Mouse (Mus musculus) Patski (cell line): ENCODE measurements around the gene 1700013G24Rik. TPM values are rescaled to one million over a fixed set of nuclear protein-coding genes. Genes with fewer than 3 reads are reported as not detected.

Experiments
- ATAC-seq: fragments of 100-300 bp; one replicate; pipeline ENCODE4 v1.8.0; 2021
- CTCF ChIA-PET: fragments of 350-600 bp; sonication (Branson Sonifier 250); formaldehyde crosslinking; loops from one replicate; lab custom pipeline; 2022; ENCODE audit warnings: inconsistent platforms; lab: Charles Lee
- POLR2A ChIA-PET: fragments of 350-600 bp; sonication (Branson Sonifier 250); formaldehyde crosslinking; loops from one replicate; lab custom pipeline; 2022; ENCODE audit warnings: antibody characterized with exemption, inconsistent platforms; lab: Charles Lee
- DNase-seq: peaks from one replicate; pipeline ENCODE4 v3.0.0-alpha.2; 2011; ENCODE audit warnings: low read depth, low spot score
- H3K27me3 ChIP-seq: fragments of 371-371 bp; one replicate; pipeline ENCODE4 v1.5.1; 2021
- CTCF ChIP-seq: fragments of 100-300 bp; IDR thresholded peaks from one replicate; pipeline ENCODE4 v1.5.1; 2021
- in situ Hi-C: fragments of 300-500 bp; cut with MboI; formaldehyde crosslinking; loops from 3 replicates; pipeline ENCODE4 v1.11.1; 2018; ENCODE audit warnings: low pct_unique_long_range_greater_than_20kb, mixed read lengths
- polyA plus RNA-seq: library from polyadenylated mRNA; unstranded; gene quantifications from one replicate; pipeline ENCODE4 v1.2.3, GENCODE M21; 2021

The 1700013G24Rik gene
- polyA plus RNA-seq, 1 experiment from 2014 or later: not detected

DNA sequence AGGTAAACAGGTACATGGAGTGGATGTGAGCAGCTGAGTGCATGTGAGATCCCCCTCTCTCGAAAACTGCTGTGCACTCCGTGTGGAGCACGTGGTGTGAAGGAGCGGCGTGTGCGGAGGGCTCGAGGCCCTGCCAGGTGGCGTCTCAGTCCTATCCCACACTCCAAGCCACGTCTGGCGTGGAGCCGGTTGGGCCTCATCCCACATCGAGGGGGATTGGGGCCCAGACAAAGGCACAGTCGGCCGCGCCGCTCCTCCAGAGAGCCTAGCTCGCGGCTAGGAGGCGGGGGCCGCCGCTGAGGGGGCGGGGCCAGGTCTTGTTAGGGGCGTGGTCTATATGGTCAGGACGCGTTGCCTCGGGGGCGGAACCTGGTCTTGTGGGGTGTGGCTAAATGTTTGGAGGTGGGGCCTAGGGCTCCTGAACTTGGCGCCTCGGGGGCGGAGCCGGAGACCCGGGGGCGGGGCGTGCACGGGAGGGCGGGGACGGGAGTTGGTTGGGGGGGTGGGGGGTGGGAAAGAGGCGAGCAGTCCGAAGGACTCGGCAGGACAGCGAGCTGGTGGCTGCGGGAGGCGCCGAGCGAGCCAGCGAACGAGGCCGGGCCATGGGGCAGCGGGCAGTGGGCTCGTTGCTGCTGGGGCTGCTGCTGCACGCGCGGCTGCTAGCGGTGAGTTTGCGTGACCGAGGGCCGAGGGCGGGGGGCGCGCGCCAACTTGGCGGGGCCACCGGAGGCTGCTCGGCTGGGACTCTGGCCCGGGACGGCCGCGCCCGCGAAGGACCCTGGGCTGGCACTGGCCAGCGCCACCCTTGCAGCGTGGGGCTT is 15.4 kb downstream of the 1700013G24Rik start, which contains the start of gene Hspg2:
Gene Hspg2 (plus strand): TSS at position 510 of the 821 bp plus-strand sequence.
- ATAC-seq (peak; percentile 54), DNase-seq (no peak)
- ChIA-PET POLR2A (interaction anchor here (0.9 to 1.2 kb wide), 3 partner anchors 11 to 20 kb away, joined by 3 to 4 read pairs (median 3); partner anchors contain the start of gene 1700013G24Rik), CTCF (no interaction called here)
- no peak for TF ChIP-seq CTCF
- in situ Hi-C loops: no loop called here
- no peaks in the 10 kb centered on the region for H3K27me3 ChIP-seq

- TF ChIP-seq CTCF: no peak
- H3K27me3 ChIP-seq: no peaks in the 10 kb centered on the region
- ATAC-seq (no peak), DNase-seq (no peak)
- in situ Hi-C loops: no loop called here
- ChIA-PET CTCF (no interaction called here), POLR2A (interaction anchor here (0.7 to 0.9 kb wide), 3 partner anchors 20 to 41 kb away, joined by 3 to 4 read pairs (median 4); no protein-coding TSS in a partner anchor)
Measured at GRCm38 (mm10) chr4:137469081-137469844, 16.2 kb downstream of the 1700013G24Rik start.

- no peaks in the 10 kb centered on the region for H3K27me3 ChIP-seq
- no peak for TF ChIP-seq CTCF
- in situ Hi-C loops: no loop called here
- POLR2A ChIA-PET: interaction anchor here (0.6 to 0.9 kb wide), 4 partner anchors 19 to 1915 kb away, joined by 3 to 4 read pairs (median 4); no protein-coding TSS in a partner anchor
- ATAC-seq (no peak), DNase-seq (no peak)
- CTCF ChIA-PET: interaction anchor here (1.3 kb wide), 1 partner anchor 25 kb away, joined by 4 read pairs; no protein-coding TSS in a partner anchor
Measured at GRCm38 (mm10) chr4:137469845-137470692, 17.0 kb downstream of the 1700013G24Rik start.

DNA sequence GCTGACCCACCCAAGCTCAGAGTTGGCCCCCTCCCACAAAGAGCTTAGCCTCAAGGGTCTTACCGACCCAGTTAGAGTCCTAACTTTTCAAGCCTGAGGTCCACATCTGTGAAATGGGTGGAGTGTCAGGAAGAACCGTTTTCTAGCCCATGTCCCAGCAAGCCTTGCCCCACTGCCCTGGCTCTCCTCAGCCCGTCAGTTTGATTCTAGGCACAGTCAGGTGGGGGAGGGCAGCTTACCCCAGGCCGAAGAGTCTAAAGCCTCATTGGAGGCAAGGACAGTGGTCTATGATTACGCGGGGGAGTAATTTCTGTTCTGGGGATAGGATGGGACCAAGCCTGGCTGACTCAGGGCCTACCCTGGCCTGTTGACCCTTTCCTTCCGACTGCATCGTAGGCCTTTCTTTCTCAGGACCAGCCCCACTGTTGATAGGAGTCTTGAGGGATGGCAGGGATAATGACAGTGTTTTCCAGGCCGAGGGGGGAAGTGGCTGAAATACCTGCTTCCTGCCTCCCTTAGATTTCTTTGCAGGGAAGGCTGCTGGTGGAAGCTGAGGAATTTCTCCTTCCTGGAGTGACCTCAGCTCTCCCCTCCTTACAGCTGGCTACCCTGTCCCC is 17.7 kb downstream of the 1700013G24Rik start:
- in situ Hi-C loops: no loop called here
- no peak for ATAC-seq
- ChIA-PET CTCF (interaction anchor here (1.3 kb wide), 1 partner anchor 26 kb away, joined by 4 read pairs; no protein-coding TSS in a partner anchor), POLR2A (interaction anchor here (0.6 kb wide), 2 partner anchors 18 to 1916 kb away, joined by 3 read pairs; no protein-coding TSS in a partner anchor)
- no peak for DNase-seq
- TF ChIP-seq CTCF: no peak
- H3K27me3 ChIP-seq: no peaks in the 10 kb centered on the region

GRCm38 (mm10) chr4:137471326-137471725 is 18.2 kb downstream of the 1700013G24Rik start:
- CTCF ChIA-PET: interaction anchor here (1.3 kb wide), 1 partner anchor 27 kb away, joined by 4 read pairs; no protein-coding TSS in a partner anchor
- DNase-seq (no peak), ATAC-seq (no peak)
- in situ Hi-C loops: no loop called here
- POLR2A ChIA-PET: interaction anchor here (0.6 kb wide), 1 partner anchor 17 kb away, joined by 3 read pairs; no protein-coding TSS in a partner anchor
- H3K27me3 ChIP-seq: no peaks in the 10 kb centered on the region
- no peak for TF ChIP-seq CTCF

DNA sequence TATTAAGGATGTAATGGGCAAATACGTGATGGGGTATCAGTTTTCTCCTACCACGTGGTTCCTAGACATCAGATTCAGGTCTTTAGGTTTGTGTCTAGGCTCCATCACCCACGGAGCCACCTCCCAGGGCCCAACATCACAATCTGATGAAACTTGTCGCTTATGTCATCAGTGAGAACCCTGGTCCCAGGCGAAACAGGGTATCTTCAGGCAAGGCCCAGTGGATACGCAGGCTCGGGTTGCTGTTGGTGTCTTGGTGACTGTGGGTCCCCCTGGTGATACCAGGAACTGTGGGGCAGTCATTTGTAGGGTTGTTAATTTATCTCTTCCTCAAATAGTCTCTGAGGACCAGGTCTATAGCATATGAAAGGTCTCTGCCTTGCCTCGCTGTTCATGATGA is 20.2 kb downstream of the 1700013G24Rik start:
- no peak for DNase-seq
- no peak for ATAC-seq
- H3K27me3 ChIP-seq: no peaks in the 10 kb centered on the region
- CTCF ChIA-PET: interaction anchor here (1.0 kb wide), 1 partner anchor 13 kb away, joined by 3 read pairs; no protein-coding TSS in a partner anchor
- TF ChIP-seq CTCF: no peak
- POLR2A ChIA-PET: interaction anchor here (0.6 kb wide), 1 partner anchor 359 kb away, joined by 3 read pairs; no protein-coding TSS in a partner anchor
- in situ Hi-C loops: no loop called here

- DNase-seq (no peak), ATAC-seq (no peak)
- no peak for TF ChIP-seq CTCF
- no peaks in the 10 kb centered on the region for H3K27me3 ChIP-seq
- POLR2A ChIA-PET: no interaction called here
- in situ Hi-C loops: no loop called here
- CTCF ChIA-PET: interaction anchor here (1.0 kb wide), 1 partner anchor 12 kb away, joined by 3 read pairs; no protein-coding TSS in a partner anchor
Measured at GRCm38 (mm10) chr4:137473701-137474388, 20.8 kb downstream of the 1700013G24Rik start.

DNA sequence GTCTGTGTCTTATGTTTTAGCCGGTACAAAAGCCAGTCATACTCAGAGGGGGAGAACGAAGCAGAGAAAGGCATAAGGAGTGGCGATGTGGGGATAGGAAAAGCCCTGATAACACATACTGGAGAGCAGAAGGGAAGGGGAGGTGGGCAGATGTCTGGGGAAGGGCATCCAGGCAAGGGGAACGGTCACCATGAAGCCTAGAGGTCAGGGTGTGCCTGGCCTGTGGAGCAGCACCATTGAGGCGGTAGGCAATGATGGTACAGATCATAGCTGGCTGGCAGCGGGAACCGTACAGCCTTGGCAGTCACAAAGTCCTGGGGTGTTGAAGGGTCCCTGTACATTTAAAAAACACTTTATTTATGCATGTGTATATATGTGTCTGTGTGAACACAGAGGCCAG is 21.6 kb downstream of the 1700013G24Rik start:
- ATAC-seq (no peak), DNase-seq (no peak)
- no peak for TF ChIP-seq CTCF
- ChIA-PET CTCF (interaction anchor here (1.6 kb wide), 1 partner anchor 31 kb away, joined by 5 read pairs; no protein-coding TSS in a partner anchor), POLR2A (no interaction called here)
- in situ Hi-C loops: no loop called here
- no peaks in the 10 kb centered on the region for H3K27me3 ChIP-seq
